Mouse (Mus musculus) cerebellum, adult 2 months (tissue): ENCODE measurements at regions not wholly inside any gene's neighbourhood (a gene's known extent, or its start where the extent isn't known, plus 50 kb on each side); places are given as distances from the start of the nearest gene placed in this dataset.

Experiments used
- CTCF ChIP-seq: fragments of 200-500 bp; IDR thresholded peaks from 2 replicates; pipeline ENCODE4 v1.5.1; 2011; ENCODE audit warnings: low read depth, mild to moderate bottlenecking, control low read depth, low read length, moderate library complexity, borderline replicate concordance; ENCODE audit not compliant: insufficient read depth
- POLR2A ChIP-seq: fragments of 200-500 bp; IDR thresholded peaks from 2 replicates; pipeline ENCODE4 v1.6.1; 2011; ENCODE audit warnings: low read length, control low read depth, borderline replicate concordance; ENCODE audit not compliant: insufficient read depth

DNA sequence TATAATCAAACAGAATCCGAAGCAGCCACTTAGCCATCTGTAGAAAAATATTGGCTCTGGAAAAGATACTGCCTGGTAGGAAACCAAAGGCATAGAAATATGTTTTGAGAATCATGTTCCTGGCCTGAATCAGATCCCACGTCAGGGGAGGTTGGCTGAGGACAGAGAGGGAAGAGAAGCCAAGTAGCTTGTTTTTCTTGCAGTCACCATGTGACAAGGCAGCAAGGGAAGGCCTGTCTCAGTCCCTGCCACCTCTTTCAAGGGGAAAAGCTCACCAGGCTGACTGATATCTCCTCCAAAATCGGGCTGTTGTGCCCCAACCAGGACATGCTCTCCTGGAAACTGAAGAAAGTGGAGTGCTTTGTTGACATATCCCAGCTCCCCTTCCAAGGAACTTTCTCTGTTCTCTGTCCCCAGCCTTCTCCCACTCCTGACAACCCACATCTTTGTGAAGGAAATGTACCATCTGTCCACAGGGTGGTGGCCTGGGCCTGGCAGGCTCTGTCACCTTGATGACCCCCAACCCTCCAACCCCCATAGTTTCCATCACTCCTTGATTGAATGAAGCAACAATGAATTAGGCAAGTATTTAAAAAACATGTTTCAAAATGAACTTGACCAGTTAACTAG lies 104.3 kb upstream of the Foxn2 start:
- no peak for TF ChIP-seq CTCF
- TF ChIP-seq POLR2A, result no peak
